Mouse (Mus musculus) hindbrain, embryonic 10.5 days (tissue): ENCODE data around the gene Palm2. TPM values are rescaled to one million over a fixed set of nuclear protein-coding genes. Genes with fewer than 3 reads are reported as not detected.

ENCODE experiments used
- DNase-seq: peaks from one replicate; pipeline ENCODE4 v3.0.0-alpha.2; 2017; ENCODE audit warnings: low spot score
- H3K27ac ChIP-seq: fragments of 300-500 bp; sonication (generic); 2 replicates; pipeline ENCODE4 v1.5.1; 2016; ENCODE audit warnings: mild to moderate bottlenecking, moderate library complexity
- H3K27me3 ChIP-seq: fragments of 300-500 bp; sonication (generic); 2 replicates; pipeline ENCODE4 v1.6.1; 2016; ENCODE audit warnings: mild to moderate bottlenecking; ENCODE audit not compliant: poor library complexity, insufficient read depth, severe bottlenecking
- H3K36me3 ChIP-seq: fragments of 300-500 bp; sonication (generic); 2 replicates; pipeline ENCODE4 v1.6.1; 2016; ENCODE audit warnings: mild to moderate bottlenecking, moderate library complexity
- H3K4me1 ChIP-seq: fragments of 300-500 bp; sonication (generic); replicated peaks from 2 replicates; pipeline ENCODE4 v1.6.1; 2016; ENCODE audit warnings: mild to moderate bottlenecking
- H3K4me3 ChIP-seq: fragments of 300-500 bp; sonication (generic); 2 replicates; pipeline ENCODE4 v1.5.1; 2016; ENCODE audit warnings: mild to moderate bottlenecking, moderate library complexity
- H3K9me3 ChIP-seq: fragments of 300-500 bp; sonication (generic); 2 replicates; pipeline ENCODE4 v1.6.1; 2016; ENCODE audit warnings: mild to moderate bottlenecking, moderate library complexity
- WGBS: fragments of 180-500 bp; shearing (Covaris S2); methylation state at CpG from one replicate; pipeline ENCODE4 v1.1.7; 2016; 5-methylcytosine and 5-hydroxymethylcytosine counted together
- polyA plus RNA-seq: library from polyadenylated mRNA; unstranded; fragments of >200 nt; fragmentation: Nextera tagmentation; extraction: Ambion mirVana; gene quantifications from 2 replicates; pipeline ENCODE4 v1.2.1, GENCODE M21; 2016

Palm2 gene
- polyA plus RNA-seq, 1 experiment from 2014 or later: 2.3 TPM

GRCm38 (mm10) chr4:57612716-57613115, 178.7 kb downstream of the Palm2 start:
- no peaks in the 10 kb centered on the region for H3K27me3 ChIP-seq
- no peak overlapping the region for H3K4me3 ChIP-seq
- no peaks in the 10 kb centered on the region for H3K9me3 ChIP-seq
- no peak overlapping the region for H3K27ac ChIP-seq
- 93% methylated on average over 5 of the region's 5 CpGs for WGBS
- DNase-seq: no peak
- peaks cover 10% of the 10 kb centered on the region for H3K4me1 ChIP-seq
- H3K36me3 ChIP-seq: no peaks in the 10 kb centered on the region

GRCm38 (mm10) chr4:57614686-57615085, 180.6 kb downstream of the Palm2 start:
- DNase-seq: no peak
- no peak overlapping the region for H3K4me3 ChIP-seq
- no peak overlapping the region for H3K27ac ChIP-seq
- no peaks in the 10 kb centered on the region for H3K36me3 ChIP-seq
- no peaks in the 10 kb centered on the region for H3K9me3 ChIP-seq
- peaks cover 10% of the 10 kb centered on the region for H3K4me1 ChIP-seq
- WGBS: 92% methylated on average over 4 of the region's 4 CpGs
- no peaks in the 10 kb centered on the region for H3K27me3 ChIP-seq

DNA sequence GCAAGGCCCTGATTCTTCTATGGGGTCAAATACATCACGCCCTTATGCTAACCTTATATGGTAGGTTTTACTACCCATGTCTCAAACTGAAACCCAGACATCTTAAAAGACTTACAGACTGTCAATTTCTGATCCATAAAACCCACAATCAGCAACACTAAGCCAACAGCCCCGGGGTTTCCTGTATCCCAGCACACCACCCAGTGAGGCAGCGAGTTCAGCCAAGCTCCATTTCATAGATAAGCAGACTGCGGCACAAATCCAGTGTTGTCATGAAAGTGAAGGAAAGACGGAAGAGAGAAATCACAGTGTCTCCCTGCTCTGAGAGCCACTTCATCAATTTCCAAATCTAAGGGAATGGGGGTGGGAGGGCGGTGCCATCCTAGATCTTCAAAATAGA, 184.7 kb downstream of the Palm2 start:
- Histone ChIP-seq H3K36me3 (no peaks in the 10 kb centered on the region), H3K4me3 (no peak overlapping the region), H3K27me3 (no peaks in the 10 kb centered on the region), H3K27ac (no peak overlapping the region), H3K9me3 (no peaks in the 10 kb centered on the region), H3K4me1 (no peaks in the 10 kb centered on the region)
- DNase-seq: no peak
- 89% methylated on average over 6 of the region's 6 CpGs for WGBS

DNA sequence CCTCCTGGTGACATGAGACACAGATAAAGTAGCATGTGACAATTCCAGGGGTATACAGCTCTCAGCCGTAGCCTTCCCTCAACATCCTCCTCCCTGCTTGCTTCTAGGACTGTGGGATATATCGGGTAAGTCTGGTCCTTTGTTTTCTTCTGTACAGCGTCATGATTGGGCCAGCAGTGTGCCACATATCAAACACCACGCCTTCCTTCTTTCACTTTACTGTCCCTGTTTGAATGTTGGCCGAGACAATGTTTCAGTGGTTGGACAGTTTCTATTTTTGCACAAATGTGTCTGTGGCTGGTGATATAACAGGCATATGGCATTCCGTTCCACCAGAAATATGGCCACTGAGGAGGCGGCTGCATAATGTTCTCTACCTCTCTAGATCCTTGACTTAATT, 188.8 kb downstream of the Palm2 start:
- Histone ChIP-seq H3K27me3 (no peaks in the 10 kb centered on the region), H3K36me3 (no peaks in the 10 kb centered on the region), H3K27ac (no peak overlapping the region), H3K4me1 (no peaks in the 10 kb centered on the region), H3K4me3 (no peak overlapping the region), H3K9me3 (no peaks in the 10 kb centered on the region)
- WGBS: 90% methylated on average over 7 of the region's 7 CpGs
- no peak for DNase-seq

DNA sequence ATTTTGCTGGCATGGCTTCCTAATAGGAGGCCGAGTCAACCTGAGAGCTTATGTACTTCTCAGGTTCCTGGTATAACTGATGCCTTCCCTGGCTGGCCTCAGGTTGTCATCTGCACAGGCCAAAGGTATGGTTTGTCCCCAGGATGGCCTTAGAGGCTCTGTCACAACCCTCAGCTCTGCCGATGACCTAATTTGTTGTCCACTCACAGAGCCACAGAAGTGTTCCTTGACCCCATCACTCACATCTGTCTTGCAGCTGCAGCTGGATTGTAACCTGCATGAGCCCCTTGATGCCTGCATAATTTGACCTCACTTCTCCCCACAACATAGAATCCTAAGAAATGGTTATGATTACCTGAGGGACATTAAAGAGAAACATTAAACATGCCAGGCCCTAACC, 190.8 kb downstream of the Palm2 start:
- H3K9me3 ChIP-seq: no peaks in the 10 kb centered on the region
- H3K4me3 ChIP-seq: no peak overlapping the region
- WGBS: 85% methylated on average over 2 of the region's 2 CpGs
- no peak for DNase-seq
- H3K36me3 ChIP-seq: no peaks in the 10 kb centered on the region
- no peaks in the 10 kb centered on the region for H3K27me3 ChIP-seq
- no peak overlapping the region for H3K27ac ChIP-seq
- no peaks in the 10 kb centered on the region for H3K4me1 ChIP-seq

DNA sequence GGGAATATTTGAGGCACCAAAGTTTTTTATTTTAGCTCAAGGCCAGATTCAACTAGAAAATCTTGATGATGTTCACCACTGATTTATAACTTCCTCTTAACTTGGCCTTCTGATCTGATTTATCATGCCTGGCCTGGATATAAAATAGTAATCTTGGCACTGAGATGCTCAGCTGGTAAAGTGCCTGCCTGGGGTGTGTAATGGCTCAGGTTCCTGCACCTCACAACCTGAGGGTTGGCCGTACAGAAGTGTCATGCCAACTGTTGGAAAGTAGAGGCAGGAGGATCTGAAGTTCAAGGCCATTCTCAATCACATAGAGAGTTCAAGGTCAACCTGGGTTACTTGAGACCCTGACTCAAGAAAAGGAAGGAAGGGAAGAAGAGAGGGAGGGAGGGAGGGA, 191.3 kb downstream of the Palm2 start:
- H3K4me3 ChIP-seq: no peak overlapping the region
- no peaks in the 10 kb centered on the region for H3K9me3 ChIP-seq
- no peak overlapping the region for H3K27ac ChIP-seq
- no peaks in the 10 kb centered on the region for H3K27me3 ChIP-seq
- DNase-seq: no peak
- WGBS: 88% methylated on average over 1 of the region's 1 CpGs
- H3K36me3 ChIP-seq: no peaks in the 10 kb centered on the region
- no peaks in the 10 kb centered on the region for H3K4me1 ChIP-seq

GRCm38 (mm10) chr4:57625756-57626155, 191.7 kb downstream of the Palm2 start:
- H3K27ac ChIP-seq: no peak overlapping the region
- H3K27me3 ChIP-seq: no peaks in the 10 kb centered on the region
- 76% methylated on average over 1 of the region's 1 CpGs for WGBS
- no peaks in the 10 kb centered on the region for H3K4me1 ChIP-seq
- no peaks in the 10 kb centered on the region for H3K36me3 ChIP-seq
- no peaks in the 10 kb centered on the region for H3K9me3 ChIP-seq
- DNase-seq: no peak
- H3K4me3 ChIP-seq: no peak overlapping the region

GRCm38 (mm10) chr4:57626921-57627320, 192.9 kb downstream of the Palm2 start:
- no peaks in the 10 kb centered on the region for H3K4me1 ChIP-seq
- H3K36me3 ChIP-seq: no peaks in the 10 kb centered on the region
- 90% methylated on average over 5 of the region's 5 CpGs for WGBS
- H3K27ac ChIP-seq: no peak overlapping the region
- H3K27me3 ChIP-seq: no peaks in the 10 kb centered on the region
- no peaks in the 10 kb centered on the region for H3K9me3 ChIP-seq
- DNase-seq: no peak
- no peak overlapping the region for H3K4me3 ChIP-seq

DNA sequence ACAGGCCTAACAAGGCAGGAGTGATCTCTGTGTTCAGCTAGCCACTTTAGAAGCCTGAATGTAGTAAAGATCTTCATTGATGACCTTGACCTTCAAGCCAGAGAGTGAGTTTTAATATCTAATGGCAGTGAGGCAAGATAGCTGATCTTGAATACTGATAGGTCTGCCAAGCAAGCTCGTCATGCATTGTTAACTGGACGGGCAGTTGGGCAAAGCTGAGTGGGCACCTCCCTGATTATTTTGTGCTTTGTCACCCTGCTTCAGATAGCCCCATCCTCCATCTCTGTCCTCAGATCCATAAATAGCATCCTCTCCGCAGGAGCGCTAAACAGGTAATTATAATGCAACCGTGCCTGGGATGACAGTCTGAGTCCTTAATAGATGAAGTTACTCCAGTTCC, 198.3 kb downstream of the Palm2 start:
- H3K36me3 ChIP-seq: no peaks in the 10 kb centered on the region
- H3K4me3 ChIP-seq: no peak overlapping the region
- H3K27me3 ChIP-seq: no peaks in the 10 kb centered on the region
- H3K4me1 ChIP-seq: peaks cover under 1% of the 10 kb centered on the region
- no peak for DNase-seq
- no peak overlapping the region for H3K27ac ChIP-seq
- H3K9me3 ChIP-seq: no peaks in the 10 kb centered on the region
- WGBS: 92% methylated on average over 5 of the region's 5 CpGs

- no peaks in the 10 kb centered on the region for H3K36me3 ChIP-seq
- no peak overlapping the region for H3K27ac ChIP-seq
- H3K9me3 ChIP-seq: no peaks in the 10 kb centered on the region
- no peaks in the 10 kb centered on the region for H3K27me3 ChIP-seq
- 92% methylated on average over 7 of the region's 7 CpGs for WGBS
- DNase-seq: no peak
- no peak overlapping the region for H3K4me3 ChIP-seq
- H3K4me1 ChIP-seq: peaks cover 7% of the 10 kb centered on the region
These were observed 199.0 kb downstream of the Palm2 start for GRCm38 (mm10) chr4:57633052-57633451.

DNA sequence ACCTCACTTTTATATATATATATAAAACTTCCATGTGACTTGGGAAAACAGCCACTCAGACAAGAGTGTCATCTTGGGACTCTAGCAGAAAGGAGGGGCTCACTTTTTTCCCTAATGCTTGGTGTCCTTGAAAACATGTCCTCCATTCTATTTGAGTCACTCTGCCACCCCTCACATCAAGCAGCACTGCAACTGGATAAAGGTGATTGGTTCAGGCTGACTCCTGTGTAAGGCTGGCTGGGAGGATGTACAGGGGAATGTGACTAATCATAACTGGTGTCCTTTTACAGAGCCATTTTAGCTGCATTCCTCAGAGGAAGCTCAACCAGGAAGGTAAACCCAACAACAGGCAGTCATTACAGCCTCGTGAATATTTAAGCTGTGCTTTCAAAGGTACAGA, 200.9 kb downstream of the Palm2 start:
- Histone ChIP-seq H3K4me1 (peaks cover 21% of the 10 kb centered on the region), H3K9me3 (no peaks in the 10 kb centered on the region), H3K27me3 (no peaks in the 10 kb centered on the region), H3K4me3 (no peak overlapping the region), H3K27ac (no peak overlapping the region), H3K36me3 (no peaks in the 10 kb centered on the region)
- no peak for DNase-seq
- WGBS: 69% methylated on average over 1 of the region's 1 CpGs

DNA sequence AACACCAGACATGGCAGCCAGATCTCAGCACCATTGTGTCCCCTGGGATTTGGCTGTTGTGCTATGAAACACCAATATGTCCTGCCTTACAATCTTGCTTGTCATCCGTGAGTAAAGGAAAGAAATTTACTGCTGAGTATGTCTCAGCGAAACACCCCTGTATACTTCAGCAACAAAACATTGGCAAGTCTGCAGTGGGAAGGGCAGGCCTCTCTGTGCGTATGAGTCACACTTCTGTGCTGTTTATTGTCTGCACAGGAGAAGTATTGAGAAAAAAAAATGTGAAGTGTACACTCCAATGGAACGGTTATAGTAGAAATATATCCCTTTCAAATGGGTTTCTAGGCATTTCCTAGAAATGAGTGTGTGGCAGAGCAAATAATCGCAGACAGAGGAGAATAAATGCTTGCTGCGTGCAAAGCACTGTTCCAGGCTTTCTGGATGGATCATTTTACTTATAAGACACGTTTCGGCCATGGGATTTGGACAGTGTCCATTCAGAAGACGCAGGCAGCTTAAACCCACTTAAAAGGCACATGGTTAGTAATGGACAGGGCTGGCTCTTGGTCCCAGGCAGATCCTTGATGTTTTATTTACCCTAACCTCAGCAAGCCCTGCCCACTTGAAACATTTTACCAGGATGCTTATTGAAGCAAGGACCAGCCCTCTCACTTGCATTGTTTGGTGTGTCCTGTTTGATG, 202.9 kb downstream of the Palm2 start:
- WGBS: 81% methylated on average over 9 of the region's 9 CpGs
- Histone ChIP-seq H3K4me1 (peaks cover 24% of the 10 kb centered on the region), H3K36me3 (no peaks in the 10 kb centered on the region), H3K9me3 (no peaks in the 10 kb centered on the region), H3K4me3 (no peak overlapping the region), H3K27ac (no peak overlapping the region), H3K27me3 (no peaks in the 10 kb centered on the region)
- no peak for DNase-seq

- no peaks in the 10 kb centered on the region for H3K9me3 ChIP-seq
- WGBS: 44% methylated on average over 24 of the region's 24 CpGs
- peaks cover 24% of the 10 kb centered on the region for H3K4me1 ChIP-seq
- H3K27me3 ChIP-seq: no peaks in the 10 kb centered on the region
- DNase-seq: no peak
- no peak overlapping the region for H3K27ac ChIP-seq
- peak overlapping the region; percentile 30 for H3K4me3 ChIP-seq
- no peaks in the 10 kb centered on the region for H3K36me3 ChIP-seq
These were observed 203.8 kb downstream of the Palm2 start for GRCm38 (mm10) chr4:57637636-57638386.
